Mouse (Mus musculus) pancreas, adult 10 weeks (tissue): ENCODE results near the gene Spata31. TPM values are rescaled to one million over a fixed set of nuclear protein-coding genes. Genes with fewer than 3 reads are reported as not detected.

ENCODE experiments used
- polyA plus RNA-seq: library from polyadenylated mRNA; stranded (reverse); fragments of 350-450 nt; fragmentation: Illumina TruSeq; extraction: RNeasy Lipid Tissue Mini Kit (QIAGEN cat#74804); gene quantifications from one replicate; pipeline ENCODE4 v1.2.3, GENCODE M21; 2015; ENCODE audit warnings: low read depth, low replicate concordance; ENCODE audit not compliant: insufficient read depth

The Spata31 gene
- polyA plus RNA-seq = not detected

GRCm38 (mm10) chr13:64917191-64917590 lies at the start of gene Spata31:
Gene Spata31, plus strand, starts transcription at chr13:64917406.

GRCm38 (mm10) chr13:64903585-64904208 lies 13.5 kb upstream of the Spata31 start, which contains the start of gene Cntnap3:
Gene Cntnap3, minus strand, starts transcription at chr13:64903955.

Other genes with a start within 250 kb of the Spata31 start
- gene Cntnap3, start 13.5 kb upstream of the Spata31 start, polyA plus RNA-seq = not detected
- gene Spata31d1c, start 115.7 kb downstream of the Spata31 start, polyA plus RNA-seq = not detected
- gene Prss47, start 135.4 kb downstream of the Spata31 start, polyA plus RNA-seq = not detected
- 5.0 TPM for gene Mfsd14b, start 195.6 kb downstream of the Spata31 start, polyA plus RNA-seq
- not detected for gene Olfr465-ps1, start 220.7 kb downstream of the Spata31 start, polyA plus RNA-seq
- gene Olfr466, start 232.8 kb downstream of the Spata31 start, polyA plus RNA-seq = not detected